Mouse (Mus musculus): ENCODE measurements around the gene Mmel1. TPM values are rescaled to one million over a fixed set of nuclear protein-coding genes. Genes with fewer than 3 reads are reported as not detected.

Gene Mmel1
- not detected for total RNA-seq (2023)

GRCm38 (mm10) chr4:154869440-154869839 is at the start of gene Mmel1:
Gene Mmel1 (plus strand): TSS chr4:154869585.

GRCm38 (mm10) chr4:154837170-154837569 is 32.2 kb upstream of the Mmel1 start, which contains the start of gene Ttc34:
Gene Ttc34 (plus strand): TSS chr4:154837459.

DNA sequence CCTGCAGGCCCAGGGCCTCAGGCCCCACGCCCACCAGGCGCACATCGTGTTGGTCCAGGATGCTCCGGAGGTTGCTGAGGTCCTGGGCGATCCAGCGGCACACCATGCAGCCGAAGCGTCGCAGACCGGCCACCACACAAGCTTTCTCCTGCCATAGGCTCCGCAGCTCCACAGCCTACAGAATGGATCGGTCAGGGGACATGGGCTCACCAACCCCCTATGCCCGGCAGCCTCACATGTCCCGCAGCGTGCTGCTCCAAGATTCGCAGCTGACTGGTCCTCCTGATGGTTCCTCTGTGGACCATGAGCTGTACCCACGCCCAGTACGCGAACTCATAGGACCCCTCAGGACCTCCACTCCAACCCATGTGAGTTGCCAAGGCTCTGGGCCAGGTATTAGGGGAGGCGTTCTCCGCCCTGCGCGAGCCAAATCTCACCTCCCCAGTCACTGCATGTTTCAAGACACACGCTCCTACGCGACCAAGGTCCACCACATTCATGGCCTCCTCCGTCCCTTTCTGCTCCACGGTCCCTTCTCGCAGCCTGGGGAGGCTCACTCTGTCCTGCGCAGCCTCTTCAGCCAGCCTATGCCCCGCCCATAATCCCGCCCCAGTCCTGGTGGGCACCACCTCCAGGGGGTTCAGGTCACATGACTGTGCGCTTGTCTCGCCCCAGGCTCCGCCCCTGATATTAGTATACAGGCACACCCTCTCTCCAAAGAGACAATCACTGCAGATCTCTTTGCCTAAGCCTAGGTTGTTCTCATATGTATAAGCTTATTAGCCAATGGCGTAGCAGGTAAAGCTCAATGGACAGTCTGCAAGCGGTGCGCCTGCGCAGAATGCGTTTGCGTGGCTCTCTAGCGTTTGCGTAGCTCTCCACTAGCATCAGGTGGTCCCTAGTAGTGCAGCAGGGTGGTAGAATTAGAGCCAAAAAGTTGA is 29.4 kb downstream of the Mmel1 start, which contains the start of gene Fam213b:
Fam213b (minus strand) TSS at position 630 of the 941 bp plus-strand sequence.

DNA sequence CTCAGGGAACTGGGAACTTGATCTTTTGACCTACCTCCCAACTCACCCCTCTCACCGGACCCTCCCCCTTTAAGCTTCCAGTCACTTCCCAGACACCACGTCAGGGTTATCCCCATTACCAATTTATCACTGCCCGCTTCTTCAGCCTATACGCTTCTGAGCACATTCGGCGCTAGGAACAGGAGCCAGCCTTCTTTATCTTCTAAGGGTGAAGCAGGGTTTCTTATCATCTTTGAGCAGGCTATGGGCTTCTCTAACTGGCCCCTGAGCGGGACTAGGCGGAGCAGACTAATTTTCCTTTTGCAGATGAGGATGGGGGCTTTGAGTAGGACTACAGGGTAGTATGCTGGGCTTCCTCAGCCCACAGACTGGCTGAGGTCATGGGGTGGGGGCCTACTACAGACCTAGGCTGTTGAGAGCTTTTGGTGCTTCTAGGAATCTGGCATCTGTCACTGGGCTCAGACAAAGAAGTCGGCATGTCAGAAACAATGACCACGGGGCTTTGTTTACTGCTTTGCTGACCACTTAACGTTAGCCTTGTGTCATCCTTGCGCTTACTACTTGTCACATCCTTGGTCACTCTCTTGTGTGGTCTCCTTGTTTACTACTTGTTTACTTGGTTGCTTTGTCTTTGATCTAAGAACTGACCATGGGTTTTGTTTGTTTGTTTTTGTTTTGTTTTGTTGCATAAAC is 59.2 kb downstream of the Mmel1 start, which contains the start of gene Tnfrsf14:
Tnfrsf14 (minus strand) TSS at position 169 of the 693 bp plus-strand sequence.

Other genes starting within 250 kb of the Mmel1 start
- gene Prdm16, start 232.7 kb upstream of the Mmel1 start, total RNA-seq (2023): 3.3 TPM
- gene Actrt2, start 201.7 kb upstream of the Mmel1 start, total RNA-seq (2023): not detected
- gene Ttc34, start 32.1 kb upstream of the Mmel1 start, total RNA-seq (2023): not detected
- 1.6 TPM for gene Fam213b, start 29.6 kb downstream of the Mmel1 start, total RNA-seq (2023)
- 150 TPM for gene Tnfrsf14, start 59.0 kb downstream of the Mmel1 start, total RNA-seq (2023)
- gene Hes5, start 91.3 kb downstream of the Mmel1 start, total RNA-seq (2023): 1.1 TPM
- gene Pank4, start 94.5 kb downstream of the Mmel1 start, total RNA-seq (2023): 121 TPM
- not detected for gene Plch2, start 187.2 kb downstream of the Mmel1 start, total RNA-seq (2023)
- gene Pex10, start 197.4 kb downstream of the Mmel1 start, total RNA-seq (2023): 10.9 TPM
- gene Rer1, start 216.8 kb downstream of the Mmel1 start, total RNA-seq (2023): 56.6 TPM
- gene Morn1, start 217.0 kb downstream of the Mmel1 start, total RNA-seq (2023): 1.5 TPM